In genomic region chr9:108517931-108518332, GRCm38 (mm10) we compare ENCODE assay signal across 8 mouse cellular contexts. TPM values are rescaled to one million over a fixed set of nuclear protein-coding genes. Genes with fewer than 3 reads are reported as not detected.
DNase-seq lines count a peak whose midpoint lies in the region; ATAC-seq lines count a peak whose summit lies in the region.

No protein-coding gene starts in this region.

- H3K36me3 ChIP-seq in erythroblast, embryonic 14.5 days (ENCODE audit: control insufficient read depth), result peaks cover 68% of the 10 kb centered on the region
- H3K36me3 ChIP-seq in intestine, embryonic 16.5 days (ENCODE audit: control insufficient read depth, insufficient read depth, low read length), result peaks cover 15% of the 10 kb centered on the region
- peaks cover 54% of the 10 kb centered on the region for H3K36me3 ChIP-seq in midbrain, embryonic 10.5 days

- no peaks in the 10 kb centered on the region for H3K27me3 ChIP-seq in erythroblast, embryonic 14.5 days (ENCODE audit: control insufficient read depth)
- no peaks in the 10 kb centered on the region for H3K27me3 ChIP-seq in intestine, embryonic 16.5 days (replicated peaks; ENCODE audit: control insufficient read depth, insufficient read depth, low read length)
- no peaks in the 10 kb centered on the region for H3K27me3 ChIP-seq in midbrain, embryonic 10.5 days (ENCODE audit: low read depth, poor library complexity, severe bottlenecking)

- H3K4me3 ChIP-seq in erythroblast, embryonic 14.5 days (replicated peaks), result peak overlapping the region; percentile 99
- H3K4me3 ChIP-seq in intestine, embryonic 16.5 days (ENCODE audit: low read length), result peak overlapping the region; percentile 90
- H3K4me3 ChIP-seq in midbrain, embryonic 10.5 days, result peak overlapping the region; percentile 89

- no peak; the same call in 1 of the 2 replicates for ATAC-seq in intestine, embryonic 16.5 days

- H3K27ac ChIP-seq in intestine, embryonic 16.5 days (ENCODE audit: low read length), result peak overlapping the region; percentile 98
- H3K27ac ChIP-seq in midbrain, embryonic 10.5 days (replicated peaks), result peak overlapping the region; percentile 99

- no peaks in the 10 kb centered on the region for H3K9me3 ChIP-seq in erythroblast, embryonic 14.5 days (ENCODE audit: control insufficient read depth, low read length)
- no peaks in the 10 kb centered on the region for H3K9me3 ChIP-seq in intestine, embryonic 16.5 days (ENCODE audit: control insufficient read depth, low read length)
- no peaks in the 10 kb centered on the region for H3K9me3 ChIP-seq in midbrain, embryonic 10.5 days (replicated peaks)

- peak overlapping the region; percentile 94 for H3K9ac ChIP-seq in intestine, embryonic 16.5 days (ENCODE audit: low read depth, low read length)

- peak; percentile 58 to 67 for DNase-seq in kidney, postnatal 4 days
- DNase-seq in kidney, adult 18-20 months, result no peak
- DNase-seq in NIH3T3 (ENCODE audit: low read depth), result peak; percentile 71
- DNase-seq in midbrain, embryonic 10.5 days (ENCODE audit: low spot score), result no peak
- DNase-seq in yolk sac, embryonic 10.5 days (ENCODE audit: low spot score), result no peak
- no peak for DNase-seq in spleen, adult 12 weeks (ENCODE audit: low spot score)

- H3K4me2 ChIP-seq in intestine, embryonic 16.5 days (ENCODE audit: low read depth, low read length), result peak overlapping the region; percentile 56

- under 1% methylated on average over 13 of the region's 13 CpGs for WGBS in intestine, embryonic 16.5 days
- under 1% methylated on average over 13 of the region's 13 CpGs for WGBS in midbrain, embryonic 10.5 days

- H3K4me1 ChIP-seq in erythroblast, embryonic 14.5 days (ENCODE audit: control insufficient read depth), result peaks cover 57% of the 10 kb centered on the region
- H3K4me1 ChIP-seq in intestine, embryonic 16.5 days (ENCODE audit: control insufficient read depth, insufficient read depth, low read length), result peaks cover 17% of the 10 kb centered on the region
- peaks cover 35% of the 10 kb centered on the region for H3K4me1 ChIP-seq in midbrain, embryonic 10.5 days

RNA-seq across cellular contexts. Expression of gene Qrich1, which starts 1.3 kb away (rescaled TPM):
- polyA plus RNA-seq in erythroblast, embryonic 14.5 days (2012), result 3.5 TPM in 2 replicates
- polyA plus RNA-seq in intestine, embryonic 16.5 days (2015; fragmentation: Nextera tagmentation; extraction: Ambion mirVana), result 90.2 and 93.4 TPM in 2 replicates
- polyA plus RNA-seq in midbrain, embryonic 10.5 days (2016; fragmentation: Nextera tagmentation; extraction: Ambion mirVana), result 150 and 171 TPM in 2 replicates

RNA-seq across cellular contexts. Expression of gene Qars, which starts 10.4 kb away (rescaled TPM):
- 5.3 and 5.9 TPM in 2 replicates for polyA plus RNA-seq in erythroblast, embryonic 14.5 days (2012)
- 111 and 118 TPM in 2 replicates for polyA plus RNA-seq in intestine, embryonic 16.5 days (2015; fragmentation: Nextera tagmentation; extraction: Ambion mirVana)
- polyA plus RNA-seq in midbrain, embryonic 10.5 days (2016; fragmentation: Nextera tagmentation; extraction: Ambion mirVana), result 112 and 115 TPM in 2 replicates

RNA-seq across cellular contexts. Expression of gene Usp19, which starts 27.5 kb away (rescaled TPM):
- 10.7 and 11.0 TPM in 2 replicates for polyA plus RNA-seq in erythroblast, embryonic 14.5 days (2012)
- polyA plus RNA-seq in intestine, embryonic 16.5 days (2015; fragmentation: Nextera tagmentation; extraction: Ambion mirVana), result 35.7 and 42.8 TPM in 2 replicates
- 79.4 and 91.6 TPM in 2 replicates for polyA plus RNA-seq in midbrain, embryonic 10.5 days (2016; fragmentation: Nextera tagmentation; extraction: Ambion mirVana)

RNA-seq across cellular contexts. Expression of gene Lamb2, which starts 38.4 kb away (rescaled TPM):
- polyA plus RNA-seq in erythroblast, embryonic 14.5 days (2012), result 0.02 and 0.05 TPM in 2 replicates
- polyA plus RNA-seq in intestine, embryonic 16.5 days (2015; fragmentation: Nextera tagmentation; extraction: Ambion mirVana), result 26.6 and 33.6 TPM in 2 replicates
- polyA plus RNA-seq in midbrain, embryonic 10.5 days (2016; fragmentation: Nextera tagmentation; extraction: Ambion mirVana), result 42.7 and 46.2 TPM in 2 replicates

RNA-seq across cellular contexts. Expression of gene Impdh2, which starts 42.2 kb away (rescaled TPM):
- 4.0 and 4.4 TPM in 2 replicates for polyA plus RNA-seq in erythroblast, embryonic 14.5 days (2012)
- polyA plus RNA-seq in intestine, embryonic 16.5 days (2015; fragmentation: Nextera tagmentation; extraction: Ambion mirVana), result 149 and 173 TPM in 2 replicates
- polyA plus RNA-seq in midbrain, embryonic 10.5 days (2016; fragmentation: Nextera tagmentation; extraction: Ambion mirVana), result 202 and 239 TPM in 2 replicates

Comparison
In these comparisons a context has a peak if more than half of its experiments do, and no peak if none do; other contexts are left out.
1. DNase-seq: peak in kidney, postnatal 4 days (2 of 2) and NIH3T3 (single experiment); none in kidney, adult 18-20 months (single experiment), midbrain, embryonic 10.5 days (single experiment), yolk sac, embryonic 10.5 days (single experiment) and spleen, adult 12 weeks (single experiment).
2. RNA of gene Qrich1, which starts 1.3 kb away (polyA plus RNA-seq): 150 to 171 TPM in midbrain, embryonic 10.5 days and 90.2 to 93.4 TPM in intestine, embryonic 16.5 days; 3.5 TPM in erythroblast, embryonic 14.5 days; every median in the first group is over 10 times any median in the second.
3. RNA of gene Qars, which starts 10.4 kb away (polyA plus RNA-seq): 111 to 118 TPM in intestine, embryonic 16.5 days and 112 to 115 TPM in midbrain, embryonic 10.5 days; 5.3 to 5.9 TPM in erythroblast, embryonic 14.5 days; every median in the first group is over 10 times any median in the second.
4. Peak in every context shown above with its lines, with median percentiles within 50 percentile points of each other: H3K4me3 ChIP-seq.